Mouse (Mus musculus): ENCODE measurements around the gene Tas2r117. TPM values are rescaled to one million over a fixed set of nuclear protein-coding genes. Genes with fewer than 3 reads are reported as not detected.

The Tas2r117 gene
- total RNA-seq (2021): not detected
- long read RNA-seq, experiment 1: 0 reads
- long read RNA-seq, experiment 2: 0 reads

GRCm38 (mm10) chr6:132802518-132802917 lies at the start of gene Tas2r117:
TSS of gene Tas2r117 (plus strand) at chr6:132802818.
- no peak for DNase-seq (ENCODE audit: low spot score in 2 of 2)

DNA sequence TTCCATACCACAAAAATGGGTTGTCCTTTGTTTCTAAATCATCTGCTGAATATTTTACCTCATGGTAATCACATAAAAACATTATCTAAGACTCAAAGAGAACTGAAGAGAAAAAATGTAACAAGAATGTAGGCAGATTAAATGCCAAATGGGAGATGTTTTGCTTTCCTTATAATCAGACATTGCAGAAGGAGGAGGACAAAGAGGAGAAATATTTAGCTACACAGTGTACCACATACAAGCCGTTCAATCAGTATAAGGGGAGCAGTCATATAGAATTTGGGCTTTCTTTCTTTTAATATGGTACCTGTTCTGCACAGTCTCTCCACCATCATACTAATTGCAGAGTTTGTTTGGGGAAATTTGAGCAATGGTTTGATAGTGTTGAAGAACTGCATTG lies 48.2 kb upstream of the Tas2r117 start, which contains the start of gene Tas2r124:
Tas2r124 (plus strand) TSS at position 301 of the 400 bp plus-strand sequence.
- no peak for DNase-seq (ENCODE audit: low spot score in 2 of 2)

GRCm38 (mm10) chr6:132761831-132762230 lies 40.8 kb upstream of the Tas2r117 start, which contains the start of gene Tas2r102:
TSS of gene Tas2r102 (plus strand) at chr6:132762131.
- DNase-seq (ENCODE audit: low spot score in 2 of 2): no peak

DNA sequence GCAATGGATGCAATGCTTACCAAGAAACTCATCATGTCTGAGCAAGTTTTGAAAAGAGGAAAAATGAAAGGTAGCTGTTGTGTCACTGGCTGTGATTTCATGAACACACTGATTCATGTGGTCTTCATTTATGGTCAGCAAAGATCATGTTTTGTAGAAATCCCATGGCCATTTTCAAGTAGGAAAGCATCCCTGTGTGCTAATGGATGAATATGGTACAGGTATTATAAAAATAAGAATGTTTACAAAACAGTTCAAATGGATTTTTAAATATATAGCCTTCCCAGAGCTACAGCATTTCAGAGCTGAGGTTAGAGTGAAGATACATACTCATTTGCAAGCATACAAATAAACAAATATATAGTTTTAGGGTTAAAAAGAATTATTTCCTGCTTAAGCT lies 24.6 kb upstream of the Tas2r117 start, which contains the start of gene Tas2r136:
Tas2r136 (minus strand) TSS at position 101 of the 400 bp plus-strand sequence.
- DNase-seq (ENCODE audit: low spot score in 2 of 2): no peak

DNA sequence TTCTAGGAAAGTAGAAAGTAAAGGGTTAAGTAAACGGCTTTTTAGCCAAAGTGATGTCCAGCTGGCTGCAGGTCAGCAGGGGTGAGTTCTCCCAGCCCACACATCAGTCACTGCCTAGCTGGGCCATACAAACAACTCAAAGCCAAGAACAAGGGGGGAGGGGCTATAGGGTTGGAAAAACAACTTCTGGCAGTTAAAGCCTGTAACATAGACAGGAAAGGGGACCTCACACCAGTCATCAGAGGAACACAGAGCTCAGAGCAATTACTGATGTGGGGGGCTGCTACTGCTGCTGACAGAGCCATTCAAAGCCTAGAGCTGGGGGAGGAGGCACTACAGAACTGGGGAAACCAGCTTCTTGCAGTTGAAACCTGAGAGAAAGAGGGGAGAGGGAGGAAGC lies 7.2 kb upstream of the Tas2r117 start:
- no peak for DNase-seq (ENCODE audit: low spot score in 2 of 2)

DNA sequence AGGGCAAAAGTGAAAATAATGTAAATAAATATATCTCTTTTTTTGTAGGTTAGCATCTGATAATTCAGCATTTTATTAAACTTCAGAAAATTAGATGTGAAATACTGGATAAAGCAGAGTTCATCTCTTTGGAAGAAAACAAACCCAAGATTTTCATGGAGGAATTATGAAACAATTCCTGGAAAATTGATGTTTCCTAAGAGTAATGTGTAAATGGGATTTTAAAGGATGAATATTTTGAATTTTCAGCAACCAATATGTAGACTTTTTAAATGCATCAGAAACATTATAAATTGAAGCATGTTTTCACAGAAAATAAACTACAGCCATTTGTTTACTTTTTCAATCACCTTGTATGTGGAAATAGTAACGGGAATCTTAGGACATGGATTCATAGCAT lies 44.2 kb downstream of the Tas2r117 start, which contains the start of gene Tas2r123:
Tas2r123 (plus strand) TSS at position 301 of the 400 bp plus-strand sequence.
- no peak for DNase-seq (ENCODE audit: low spot score in 2 of 2)

Other genes with a start within 250 kb of the Tas2r117 start
- not detected for gene Prh1, start 233.0 kb upstream of the Tas2r117 start, total RNA-seq (2021)
- gene Prp2, start 206.9 kb upstream of the Tas2r117 start, total RNA-seq (2021): not detected
- gene A630073D07Rik, start 151.3 kb upstream of the Tas2r117 start, total RNA-seq (2021): not detected
- not detected for gene Tas2r120, start 145.9 kb upstream of the Tas2r117 start, total RNA-seq (2021)
- not detected for gene Tas2r121, start 101.8 kb upstream of the Tas2r117 start, total RNA-seq (2021)
- gene Tas2r122, start 90.9 kb upstream of the Tas2r117 start, total RNA-seq (2021): not detected
- not detected for gene Tas2r115, start 64.8 kb upstream of the Tas2r117 start, total RNA-seq (2021)
- gene Tas2r124, start 48.1 kb upstream of the Tas2r117 start, total RNA-seq (2021): not detected
- gene Tas2r102, start 40.7 kb upstream of the Tas2r117 start, total RNA-seq (2021): not detected
- gene Tas2r136, start 24.7 kb upstream of the Tas2r117 start, total RNA-seq (2021): not detected
- gene Tas2r123, start 44.3 kb downstream of the Tas2r117 start, total RNA-seq (2021): not detected
- gene Tas2r116, start 52.6 kb downstream of the Tas2r117 start, total RNA-seq (2021): not detected
- not detected for gene Tas2r110, start 65.2 kb downstream of the Tas2r117 start, total RNA-seq (2021)
- not detected for gene Tas2r113, start 90.2 kb downstream of the Tas2r117 start, total RNA-seq (2021)
- gene Tas2r125, start 106.8 kb downstream of the Tas2r117 start, total RNA-seq (2021): not detected
- gene Tas2r129, start 148.3 kb downstream of the Tas2r117 start, total RNA-seq (2021): not detected
- gene Tas2r131, start 155.1 kb downstream of the Tas2r117 start, total RNA-seq (2021): not detected
- gene Tas2r109, start 178.1 kb downstream of the Tas2r117 start, total RNA-seq (2021): not detected
- not detected for gene Tas2r103, start 234.3 kb downstream of the Tas2r117 start, total RNA-seq (2021)